Mouse (Mus musculus): ENCODE measurements around the gene Zfp729b. TPM values are rescaled to one million over a fixed set of nuclear protein-coding genes. Genes with fewer than 3 reads are reported as not detected.

Zfp729b gene
- total RNA-seq (2022): 10 to 100 TPM in 1 of 4 experiments, 1 to 10 TPM in 3; 8.7 to 10.2 (median 9.1) TPM

DNA sequence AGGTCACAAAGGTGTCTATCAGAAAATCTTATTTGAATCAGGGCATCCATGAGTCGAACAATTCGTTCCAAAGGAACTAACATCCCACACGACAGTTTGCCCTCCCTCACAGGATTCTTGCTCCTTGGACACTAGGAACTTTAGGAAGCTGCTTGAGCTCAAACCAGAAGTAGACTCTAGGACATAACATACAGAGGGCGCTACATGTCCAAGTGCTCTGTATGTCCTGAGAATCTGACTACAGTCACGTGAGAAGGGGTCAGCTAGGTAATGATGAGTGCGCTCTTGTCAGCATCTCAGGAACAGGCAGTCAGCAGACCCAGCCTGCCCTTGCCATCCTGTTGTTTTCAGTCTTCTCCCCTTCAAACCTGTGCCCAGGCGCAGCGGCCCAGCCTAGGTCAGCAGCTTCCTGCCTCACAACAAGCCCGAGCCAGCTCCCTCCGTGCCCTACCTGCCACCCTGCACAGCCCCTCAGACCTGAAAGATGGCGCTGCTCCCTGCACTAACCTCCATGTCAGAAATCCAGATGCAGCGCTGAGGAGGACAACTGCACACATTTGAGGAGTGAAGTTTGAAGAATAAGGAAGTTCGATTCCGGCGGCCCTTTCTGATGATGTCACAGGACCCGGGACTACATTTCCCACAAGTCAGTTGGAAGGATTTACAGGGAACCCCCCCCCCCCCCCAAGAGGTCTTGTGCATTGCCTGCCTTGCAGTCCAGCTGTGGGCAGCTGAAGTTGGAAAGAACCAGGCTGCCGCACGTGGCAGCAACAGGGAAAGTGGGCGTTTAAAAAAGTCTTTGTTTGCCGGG lies at the start of gene Zfp729b:
Gene Zfp729b (minus strand): TSS at position 642 of the 811 bp plus-strand sequence.
- DNase-seq (ENCODE audit: low spot score in 2 of 2): peak; percentile 85 to 90

DNA sequence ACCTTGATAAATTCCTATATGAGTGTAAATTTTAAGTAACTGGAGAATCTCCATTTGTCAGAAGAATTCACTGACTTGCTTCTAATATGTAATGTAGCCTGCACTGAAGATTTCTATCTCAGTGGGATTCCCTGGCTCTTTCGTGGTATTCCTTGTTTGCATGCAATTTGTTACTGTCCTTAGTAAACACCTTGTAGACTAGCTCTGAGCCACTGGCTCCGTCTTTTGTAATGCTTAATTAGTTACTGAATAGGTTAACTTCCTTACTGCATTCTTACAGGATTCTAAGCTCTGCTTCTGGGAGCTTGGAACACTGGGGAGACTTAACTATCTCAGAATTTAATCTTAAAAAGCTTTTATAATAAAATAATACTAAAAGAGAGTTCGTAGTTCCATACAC lies 43.0 kb upstream of the Zfp729b start:
- no peak for DNase-seq (ENCODE audit: low spot score in 2 of 2)

- DNase-seq (ENCODE audit: low spot score in 2 of 2): peak; percentile 83 to 86
These were observed 27.9 kb upstream of the Zfp729b start, which contains the start of the genes Gm49345 and Zfp729a for GRCm38 (mm10) chr13:67637294-67638007. Gm49345 (minus strand) TSS chr13:67637769. Zfp729a (minus strand) TSS chr13:67637791.

DNA sequence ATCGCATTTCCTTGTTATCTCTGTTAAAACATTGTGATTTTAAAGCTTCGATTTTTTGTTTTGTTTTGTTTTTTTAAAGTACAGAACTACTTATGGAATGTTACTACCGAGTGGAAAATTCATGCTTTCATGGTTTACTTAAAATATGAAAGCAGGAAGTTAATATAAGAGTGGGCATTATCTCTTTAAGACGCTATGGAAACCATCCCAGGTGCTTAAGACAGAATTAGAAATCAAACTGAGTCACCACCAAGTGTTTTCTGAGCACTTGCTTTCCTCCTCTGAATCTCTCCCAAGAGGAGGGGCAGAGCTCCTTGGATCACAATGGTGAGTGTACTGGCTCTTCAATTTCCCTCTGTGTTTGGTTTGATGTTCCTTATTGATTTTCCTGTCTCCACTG lies 601 bp upstream of the Zfp729b start:
- DNase-seq (ENCODE audit: low spot score in 2 of 2): no peak

GRCm38 (mm10) chr13:67572591-67573189 lies 36.8 kb downstream of the Zfp729b start:
- DNase-seq (ENCODE audit: low spot score in 2 of 2): no peak

GRCm38 (mm10) chr13:67553730-67554129 lies 55.8 kb downstream of the Zfp729b start, which contains the start of gene Zfp748:
Zfp748 (minus strand) TSS chr13:67553830.
- no peak for DNase-seq (ENCODE audit: low spot score in 2 of 2)

DNA sequence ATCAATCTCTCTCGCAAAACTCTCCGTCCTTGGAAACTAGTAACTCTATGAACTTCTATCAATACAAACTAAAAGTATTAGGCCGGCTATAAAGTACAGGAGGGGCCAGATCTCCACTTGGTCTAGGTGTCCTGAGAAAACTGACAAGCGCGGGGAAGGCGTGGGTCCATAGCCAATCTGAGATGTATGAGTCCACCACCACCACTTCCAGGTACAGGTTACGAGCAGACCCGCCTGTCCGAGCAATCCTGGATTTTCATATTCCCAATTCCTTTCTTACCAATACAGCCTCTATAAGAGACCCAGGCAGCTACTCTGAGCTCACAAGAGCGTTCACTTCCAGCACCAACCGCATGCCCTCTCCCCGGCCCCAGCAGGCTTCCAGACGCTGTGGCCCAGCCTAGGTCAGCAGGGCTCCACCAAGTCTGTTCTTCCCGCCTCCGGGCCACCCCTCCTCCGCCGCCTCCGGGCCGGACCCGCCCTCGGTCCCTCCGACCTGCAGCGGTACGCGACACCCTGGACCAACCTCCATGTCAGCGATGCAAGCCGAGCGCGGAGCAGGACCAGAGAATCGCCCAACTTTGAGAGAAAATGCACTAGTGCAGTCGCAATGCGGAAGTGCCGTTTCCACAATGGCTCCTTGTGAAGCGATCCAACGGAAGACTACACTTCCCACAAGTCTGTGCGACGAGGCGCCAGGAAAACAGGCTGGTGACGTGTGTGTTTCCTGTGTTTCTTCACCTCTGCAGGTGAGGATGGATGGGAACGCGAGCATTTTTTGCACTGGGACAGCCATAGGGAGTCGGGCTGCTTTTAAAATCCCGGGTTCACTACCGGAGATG lies 56.8 kb downstream of the Zfp729b start:
- DNase-seq (ENCODE audit: low spot score in 2 of 2): peak; percentile 89

DNA sequence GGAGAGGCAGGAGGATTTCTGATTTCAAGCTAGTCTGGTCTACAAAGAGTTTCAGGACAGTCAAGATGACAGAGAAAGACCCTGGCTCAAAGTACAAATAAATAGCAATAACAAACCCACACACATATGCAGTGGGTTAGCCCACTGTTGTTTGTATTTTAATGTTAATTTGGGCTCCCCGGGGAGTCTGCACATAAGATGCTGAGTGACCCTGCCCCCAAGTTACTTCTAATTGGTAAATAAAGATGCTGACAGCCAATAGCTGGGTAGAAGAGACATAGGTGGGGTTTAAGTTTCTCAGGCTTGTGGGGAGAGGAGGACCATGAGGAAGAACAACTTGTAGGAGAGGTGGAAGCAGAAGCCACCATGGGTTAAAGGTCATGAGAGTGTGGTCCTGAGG lies 63.6 kb downstream of the Zfp729b start:
- no peak for DNase-seq (ENCODE audit: low spot score in 2 of 2)

Other genes starting within 250 kb of the Zfp729b start
- gene Gm28044, start 249.2 kb downstream of the Zfp729b start, total RNA-seq (2022): 1 to 10 TPM in 2 of 4 experiments, not detected in 2; 1.1 to 3.2 TPM
- gene Zfp953, start 249.1 kb downstream of the Zfp729b start, total RNA-seq (2022): 1 to 10 TPM; 1.1 to 2.0 (median 1.3) TPM
- gene Gm28041, start 234.0 kb downstream of the Zfp729b start, total RNA-seq (2022): not detected
- gene Zfp456, start 233.9 kb downstream of the Zfp729b start, total RNA-seq (2022): 1 to 10 TPM; 1.0 to 1.9 (median 1.6) TPM
- gene Zfp429, start 209.9 kb downstream of the Zfp729b start, total RNA-seq (2022): 1 to 10 TPM; 2.2 to 4.5 (median 2.4) TPM
- gene Zfp459, start 188.3 kb downstream of the Zfp729b start, total RNA-seq (2022): 1 to 10 TPM; 3.4 to 5.9 (median 4.4) TPM
- 10 to 100 TPM; 10.5 to 18.9 (median 15.5) TPM for gene Zfp874a, start 158.1 kb downstream of the Zfp729b start, total RNA-seq (2022)
- 10 to 100 TPM; 12.4 to 23.2 (median 17.5) TPM for gene Zfp874b, start 125.4 kb downstream of the Zfp729b start, total RNA-seq (2022)
- gene Zfp58, start 109.2 kb downstream of the Zfp729b start, total RNA-seq (2022): 10 to 100 TPM in 2 of 4 experiments, 1 to 10 TPM in 2; 8.4 to 12.4 (median 10.4) TPM
- gene Gm26965, start 83.6 kb downstream of the Zfp729b start, total RNA-seq (2022): under 1 TPM in 1 of 4 experiments, not detected in 3; 0.25 TPM
- gene Zfp87, start 83.5 kb downstream of the Zfp729b start, total RNA-seq (2022): 10 to 100 TPM; 21.4 to 24.6 (median 23.7) TPM
- 10 to 100 TPM in 3 of 4 experiments, 1 to 10 TPM in 1; 9.4 to 12.5 (median 10.5) TPM for gene Zfp748, start 55.9 kb downstream of the Zfp729b start, total RNA-seq (2022)
- 1 to 10 TPM in 3 of 4 experiments, not detected in 1; 1.1 to 2.5 (median 1.7) TPM for gene Gm49345, start 28.1 kb upstream of the Zfp729b start, total RNA-seq (2022)
- gene Zfp729a, start 28.1 kb upstream of the Zfp729b start, total RNA-seq (2022): 10 to 100 TPM in 3 of 4 experiments, 1 to 10 TPM in 1; 9.2 to 12.6 (median 10.6) TPM
- 10 to 100 TPM; 21.2 to 33.3 (median 30.4) TPM for gene Zfp738, start 77.4 kb upstream of the Zfp729b start, total RNA-seq (2022)
- gene Zfp65, start 119.5 kb upstream of the Zfp729b start, total RNA-seq (2022): 10 to 100 TPM; 12.4 to 20.6 (median 16.4) TPM
- gene Zfp85, start 145.5 kb upstream of the Zfp729b start, total RNA-seq (2022): 1 to 10 TPM; 4.5 to 7.8 (median 7.0) TPM
- gene Zfp493, start 170.0 kb upstream of the Zfp729b start, total RNA-seq (2022): 1 to 10 TPM; 3.5 to 7.2 (median 5.1) TPM
- 1 to 10 TPM; 7.6 to 9.3 (median 8.5) TPM for gene Zfp273, start 204.0 kb upstream of the Zfp729b start, total RNA-seq (2022)
- 10 to 100 TPM; 10.6 to 13.8 (median 12.9) TPM for gene Gm10037, start 221.4 kb upstream of the Zfp729b start, total RNA-seq (2022)